Mouse (Mus musculus) activated CD4-positive, CD25-positive, alpha-beta regulatory T cell (primary cell): ENCODE data around the gene Ap1m1. TPM values are rescaled to one million over a fixed set of nuclear protein-coding genes. Genes with fewer than 3 reads are reported as not detected.

Source experiments
- polyA plus RNA-seq, 2 experiments: library from polyadenylated mRNA; unstranded; fragments of 100-300 nt; shearing (Covaris generic); gene quantifications; one replicate each; pipeline ENCODE4 v1.2.1; 2017

Ap1m1 gene
- 100 to 1,000 TPM; 171 to 175 TPM for polyA plus RNA-seq

DNA sequence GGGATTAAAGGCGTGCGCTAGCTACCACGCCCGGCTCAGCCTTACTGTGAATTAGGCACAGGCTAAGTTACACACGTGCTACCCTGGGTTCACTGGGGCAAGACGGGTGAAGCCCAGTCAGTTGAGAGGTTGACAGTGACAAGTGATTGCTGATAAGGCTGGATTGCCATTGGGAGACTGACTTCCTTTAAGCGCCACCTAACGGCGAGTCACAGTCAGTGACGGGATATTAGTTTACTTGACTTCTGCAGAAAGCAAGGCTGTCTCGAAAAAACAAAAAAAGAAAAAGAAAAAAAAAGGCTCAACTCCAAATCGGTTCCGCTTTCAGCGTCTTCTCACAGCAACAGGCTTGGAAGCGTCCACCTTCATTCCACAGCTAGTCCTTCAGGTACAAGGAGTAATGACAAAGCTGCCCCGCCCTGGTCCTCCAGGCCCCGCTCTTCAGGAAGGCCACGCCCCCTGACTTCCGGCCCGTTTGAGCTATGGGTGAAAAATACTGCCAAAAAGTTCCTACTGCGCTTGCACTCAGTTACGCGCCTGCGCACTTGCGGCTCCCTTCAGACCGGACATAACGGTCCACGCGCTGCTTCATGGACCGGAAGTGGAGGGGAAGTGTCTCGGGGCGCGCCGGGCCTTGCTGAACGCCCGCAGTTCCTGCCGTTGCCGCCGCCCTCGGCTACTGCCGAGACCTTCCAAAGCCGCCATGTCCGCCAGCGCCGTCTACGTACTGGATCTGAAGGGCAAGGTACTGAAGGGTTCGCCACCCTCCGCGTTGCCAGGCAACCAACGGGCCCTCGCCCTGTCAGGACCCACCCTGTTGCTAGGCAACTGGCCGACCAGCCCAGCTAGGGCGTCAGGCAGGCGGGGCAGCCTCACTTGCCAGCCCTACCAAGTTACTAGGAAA, at the start of gene Ap1m1:
Gene Ap1m1 (plus strand): TSS at position 520 of the 904 bp plus-strand sequence.

DNA sequence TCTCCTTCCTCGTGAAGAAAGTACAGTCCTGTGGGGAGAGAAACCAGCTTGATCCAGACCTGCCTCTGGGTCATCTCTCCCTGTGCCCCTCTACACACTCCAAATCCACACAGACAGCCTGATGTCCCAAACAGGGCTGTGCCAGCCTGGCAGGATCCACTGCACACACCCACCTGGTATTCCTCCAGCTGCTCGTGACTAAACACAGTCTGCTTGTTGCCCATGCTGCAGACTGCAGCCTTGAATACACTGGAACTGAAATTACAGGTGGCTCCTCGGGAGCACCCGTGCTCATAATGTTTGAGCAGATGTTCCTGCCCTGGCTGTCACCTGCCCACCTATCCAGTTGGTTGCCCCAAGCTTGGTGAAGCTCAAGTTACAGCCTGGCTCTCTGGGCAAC, 27.1 kb upstream of the Ap1m1 start, which contains the start of gene Cib3:
Gene Cib3 (minus strand): TSS at position 87 of the 400 bp plus-strand sequence.

DNA sequence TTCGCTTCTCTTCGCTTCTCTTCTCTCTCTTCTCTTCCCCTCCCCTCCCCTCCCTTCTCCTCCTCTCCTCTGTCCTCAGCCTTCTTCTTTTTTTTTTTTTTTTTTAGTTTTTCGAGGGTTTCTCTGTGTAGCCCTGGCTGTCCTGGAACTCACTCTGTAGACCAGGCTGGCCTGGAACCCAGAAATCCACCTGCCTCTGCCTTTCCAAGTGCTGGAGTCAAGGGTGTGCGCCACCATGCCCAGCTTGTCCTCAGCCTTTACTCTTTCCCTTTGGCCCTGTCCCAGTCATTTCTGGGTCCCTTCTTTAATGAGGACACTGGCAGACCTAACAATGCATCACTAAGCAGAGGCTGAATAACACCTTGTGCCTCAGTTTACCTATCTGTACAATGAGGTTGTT, 26.3 kb upstream of the Ap1m1 start, which contains the start of gene Gm11034:
Gene Gm11034 (minus strand): TSS at position 101 of the 400 bp plus-strand sequence.

DNA sequence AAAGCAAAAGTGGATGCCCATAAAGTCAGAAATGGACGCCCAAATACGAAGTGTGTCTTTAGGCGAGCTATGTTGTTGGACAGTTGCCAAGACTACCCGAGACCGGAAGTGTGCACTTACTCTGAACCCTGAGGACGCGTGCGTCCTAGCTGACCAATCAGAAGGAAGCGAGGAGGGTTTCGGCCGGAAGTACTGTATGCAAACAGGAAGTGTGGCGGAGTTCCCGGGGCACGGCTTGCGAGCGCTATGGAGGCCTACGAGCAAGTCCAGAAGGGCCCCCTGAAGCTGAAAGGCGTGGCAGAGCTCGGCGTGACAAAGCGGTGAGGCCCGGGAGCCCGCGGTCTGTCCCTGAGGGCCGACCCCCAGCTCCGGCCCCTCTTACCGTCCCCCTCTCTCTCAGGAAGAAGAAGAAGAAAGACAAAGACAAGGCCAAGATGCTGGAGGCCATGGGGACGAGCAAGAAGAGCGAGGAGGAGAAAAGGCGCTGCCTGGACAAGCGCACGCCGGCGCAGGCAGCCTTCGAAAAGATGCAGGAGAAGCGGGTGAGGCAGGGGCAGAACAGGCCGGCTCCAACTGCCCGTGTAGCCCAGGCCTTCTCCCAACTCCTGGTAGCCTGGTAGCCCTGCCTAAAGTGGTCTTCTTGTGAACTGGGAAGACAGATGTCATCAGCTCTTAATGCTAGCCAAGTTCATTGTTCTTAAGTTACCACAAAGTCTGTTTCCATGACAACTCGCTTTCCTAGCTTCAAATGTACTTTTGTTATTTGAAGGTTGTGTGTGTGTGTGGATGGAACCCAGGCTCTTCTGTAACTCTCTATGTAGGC, 20.1 kb upstream of the Ap1m1 start, which contains the start of gene Fam32a:
Gene Fam32a (plus strand): TSS at position 190 of the 823 bp plus-strand sequence.

DNA sequence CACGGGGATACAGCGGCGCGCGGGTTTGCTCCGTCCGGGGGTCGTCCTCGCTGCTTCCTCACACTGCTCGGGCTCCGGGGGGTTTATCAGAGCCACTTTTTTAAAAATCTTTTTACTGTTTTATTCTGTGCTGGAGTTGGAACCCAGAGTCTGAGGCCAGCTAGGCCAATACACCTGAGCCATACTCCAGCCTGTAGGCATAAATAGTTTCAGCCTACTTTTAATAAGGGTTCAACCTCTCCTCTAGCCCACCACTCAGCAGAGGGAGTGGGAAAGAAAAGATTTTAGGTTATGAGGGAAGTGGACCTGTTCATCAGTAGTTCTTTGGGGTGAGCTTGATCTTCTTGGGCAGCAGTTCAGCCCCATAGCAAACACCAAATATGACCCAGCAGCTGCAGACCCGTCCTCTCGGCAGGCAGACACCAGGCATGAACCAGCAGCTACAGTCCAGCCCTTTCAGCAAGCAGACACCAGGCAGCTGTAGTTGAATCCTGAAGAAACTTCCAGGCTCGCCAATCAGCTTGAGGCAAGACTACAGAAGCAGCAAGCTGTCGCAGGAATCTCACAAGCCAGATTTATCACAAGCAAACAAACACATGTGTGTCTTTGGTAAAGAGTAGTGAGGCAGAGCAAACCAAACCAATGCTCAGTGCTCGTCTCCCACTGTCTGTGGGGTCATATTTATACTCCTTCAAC, 65.5 kb downstream of the Ap1m1 start, which contains the start of gene Gm10282:
Gene Gm10282 (minus strand): TSS at position 51 of the 696 bp plus-strand sequence.

Other genes starting within 250 kb of the Ap1m1 start
- 1 to 10 TPM in 1 of 2 experiments, under 1 TPM in 1; 0.38 to 5.8 TPM for gene Cyp4f18, start 230.4 kb upstream of the Ap1m1 start, polyA plus RNA-seq
- under 1 TPM; 0.11 to 0.52 TPM for gene Olfr372, start 198.8 kb upstream of the Ap1m1 start, polyA plus RNA-seq
- under 1 TPM; 0.18 to 0.42 TPM for gene Olfr373, start 156.8 kb upstream of the Ap1m1 start, polyA plus RNA-seq
- under 1 TPM; 0.10 to 0.33 TPM for gene Olfr374, start 133.0 kb upstream of the Ap1m1 start, polyA plus RNA-seq
- gene Tpm4, start 105.0 kb upstream of the Ap1m1 start, polyA plus RNA-seq = 100 to 1,000 TPM; 214 to 470 TPM
- gene Rab8a, start 78.8 kb upstream of the Ap1m1 start, polyA plus RNA-seq = 100 to 1,000 TPM; 208 to 219 TPM
- gene Hsh2d, start 50.4 kb upstream of the Ap1m1 start, polyA plus RNA-seq = 10 to 100 TPM; 32.5 to 35.8 TPM
- 1 to 10 TPM in 1 of 2 experiments, not detected in 1; 1.2 TPM for gene Cib3, start 27.2 kb upstream of the Ap1m1 start, polyA plus RNA-seq
- not detected for gene Gm11034, start 26.4 kb upstream of the Ap1m1 start, polyA plus RNA-seq
- 100 to 1,000 TPM in 1 of 2 experiments, 10 to 100 TPM in 1; 99.6 to 129 TPM for gene Fam32a, start 20.3 kb upstream of the Ap1m1 start, polyA plus RNA-seq
- 1 to 10 TPM; 4.1 to 5.1 TPM for gene Gm10282, start 65.2 kb downstream of the Ap1m1 start, polyA plus RNA-seq
- 100 to 1,000 TPM; 511 to 553 TPM for gene Klf2, start 79.0 kb downstream of the Ap1m1 start, polyA plus RNA-seq
- 10 to 100 TPM; 44.2 to 44.3 TPM for gene Eps15l1, start 181.4 kb downstream of the Ap1m1 start, polyA plus RNA-seq
- gene Calr3, start 203.9 kb downstream of the Ap1m1 start, polyA plus RNA-seq = under 1 TPM; 0.18 to 1.00 TPM
- 1 to 10 TPM; 5.7 to 7.3 TPM for gene 1700030K09Rik, start 203.9 kb downstream of the Ap1m1 start, polyA plus RNA-seq
- 10 to 100 TPM; 67.0 to 69.6 TPM for gene Cherp, start 235.2 kb downstream of the Ap1m1 start, polyA plus RNA-seq